Mouse (Mus musculus): Measurements from ENCODE around the gene Prr3.
"Not testable (repeated sequence)": the region's sequence is repeated elsewhere in the genome, so short reads cannot be mapped to it uniquely, and the experiment has no call there.

- TF ChIP-seq CTCF (IDR thresholded peaks at IDR 0.05; ENCODE audit: insufficient read depth, low read length); POLR2A (IDR thresholded peaks at IDR 0.05; ENCODE audit: borderline replicate concordance, extremely low read depth, low read depth, low read length): not testable (repeated sequence)
These were observed 27.5 kb downstream of the Prr3 start for GRCm38 (mm10) chr17:35952559-35952958.
